Mouse (Mus musculus) myocyte (in vitro differentiated cells): Measurements from ENCODE around the gene Tspan18.

Source experiments
- MAX ChIP-seq: IDR thresholded peaks from one replicate; pipeline ENCODE4 v1.6.1; 2011; ENCODE audit warnings: low read depth, mild to moderate bottlenecking, control low read depth
- POLR2A ChIP-seq: IDR thresholded peaks from one replicate; pipeline ENCODE4 v1.6.1; 2011; ENCODE audit warnings: low read depth, mild to moderate bottlenecking, control low read depth, moderate library complexity; ENCODE audit not compliant: insufficient read length
- POLR2AphosphoS2 ChIP-seq: IDR thresholded peaks from one replicate; pipeline ENCODE4 v1.6.1; 2011; ENCODE audit warnings: low read depth, control low read depth; ENCODE audit not compliant: insufficient read length
- REST ChIP-seq: IDR thresholded peaks from one replicate; pipeline ENCODE4 v1.6.1; 2011; ENCODE audit warnings: mild to moderate bottlenecking, control low read depth, moderate library complexity; ENCODE audit not compliant: insufficient read depth, insufficient read length
- USF1 ChIP-seq: IDR thresholded peaks from one replicate; pipeline ENCODE4 v1.6.1; 2011; ENCODE audit warnings: low read depth, mild to moderate bottlenecking, control low read depth, moderate library complexity

- TF ChIP-seq POLR2A (no peak), USF1 (no peak), REST (no peak), POLR2AphosphoS2 (no peak), MAX (no peak)
These were observed 67.6 kb downstream of the Tspan18 start for GRCm38 (mm10) chr2:93266565-93267169.
